Mouse (Mus musculus): ENCODE results near the gene Tnfsf18.

Gene Tnfsf18

GRCm38 (mm10) chr1:161494343-161494742 is at the start of gene Tnfsf18:
TSS of gene Tnfsf18 (plus strand) at chr1:161494655.
- no peak for DNase-seq (ENCODE audit: low spot score)

GRCm38 (mm10) chr1:161444858-161445257 is 49.6 kb upstream of the Tnfsf18 start:
- DNase-seq (ENCODE audit: low spot score) = no peak

DNA sequence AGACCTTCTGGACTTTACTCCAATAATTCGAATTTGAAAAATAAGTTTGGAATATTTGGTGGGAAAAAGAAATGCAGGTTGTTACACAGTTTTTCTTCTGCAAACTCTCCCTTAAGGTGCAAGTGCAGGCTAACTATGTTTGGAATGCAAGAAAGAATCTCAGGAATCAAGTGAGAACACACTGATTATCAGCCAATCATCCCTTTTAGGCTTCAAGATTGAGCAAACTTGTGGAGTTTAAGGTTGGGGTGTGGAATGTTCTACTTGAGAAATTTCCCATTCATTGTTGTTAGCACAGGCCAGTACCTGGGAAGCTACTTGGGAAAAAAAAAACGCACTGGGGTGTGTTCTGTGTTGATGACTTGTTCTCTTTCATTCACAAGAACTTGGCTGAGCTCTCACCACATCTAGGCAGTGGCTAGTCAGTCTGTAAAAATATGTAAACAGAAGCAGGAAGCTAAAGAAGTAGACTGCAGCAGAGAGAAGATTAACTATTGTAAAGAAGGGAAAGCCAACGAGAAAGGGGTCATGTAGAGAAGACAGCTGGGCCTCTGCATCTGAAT is 42.7 kb upstream of the Tnfsf18 start:
- no peak for DNase-seq (ENCODE audit: low spot score)

DNA sequence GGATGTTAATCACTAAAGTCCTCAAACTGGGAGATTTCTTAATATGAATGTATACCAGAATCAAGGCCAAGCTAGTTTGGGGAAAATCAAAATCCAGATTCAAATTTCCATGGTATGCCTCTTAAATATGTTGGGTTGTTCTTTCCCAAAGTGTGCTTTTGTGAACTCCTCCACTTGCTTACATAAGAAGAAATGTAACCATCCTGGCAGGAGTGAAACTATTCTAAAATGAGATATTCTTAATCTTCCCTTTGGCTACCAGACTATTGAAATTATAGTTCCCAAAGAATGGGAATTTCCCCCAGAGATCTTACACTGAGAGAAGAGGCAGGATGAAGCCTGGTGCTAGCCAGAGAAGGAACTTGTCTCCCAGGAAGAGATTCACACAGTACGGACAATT is 42.2 kb upstream of the Tnfsf18 start:
- DNase-seq (ENCODE audit: low spot score) = no peak

DNA sequence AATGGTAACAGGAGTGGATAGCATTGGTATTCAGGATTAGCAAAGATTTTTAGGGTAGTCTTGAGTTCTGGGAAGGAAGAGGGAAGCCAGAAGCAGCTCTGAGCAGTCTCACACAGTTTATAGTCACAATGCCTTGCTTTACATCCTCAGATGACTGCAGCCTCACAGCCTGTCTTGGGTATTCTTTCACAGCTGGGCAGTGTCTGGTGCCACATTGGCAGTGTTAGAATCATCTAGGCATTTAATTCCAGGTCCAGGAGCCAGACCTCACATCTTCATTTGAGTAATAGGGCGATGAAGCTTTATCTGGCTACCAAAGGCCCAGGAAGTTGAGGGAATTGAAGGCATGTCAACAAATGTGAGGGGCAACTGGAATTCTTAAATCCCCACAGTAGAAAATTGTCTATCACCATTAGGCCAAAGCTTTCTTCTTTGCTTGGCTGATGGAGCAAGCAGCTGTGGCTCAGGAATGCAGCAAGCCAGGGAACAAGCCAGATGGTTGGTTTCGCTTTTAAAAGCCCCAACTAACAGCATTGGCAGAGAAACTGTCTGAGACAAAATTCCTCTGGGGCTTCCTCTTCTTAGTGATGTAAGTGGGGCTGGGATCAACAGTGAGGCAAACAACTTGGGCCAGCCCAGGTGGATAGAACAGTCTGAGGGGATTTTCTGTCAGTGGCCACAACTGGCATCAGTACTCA is 30.9 kb upstream of the Tnfsf18 start:
- no peak for DNase-seq (ENCODE audit: low spot score)

DNA sequence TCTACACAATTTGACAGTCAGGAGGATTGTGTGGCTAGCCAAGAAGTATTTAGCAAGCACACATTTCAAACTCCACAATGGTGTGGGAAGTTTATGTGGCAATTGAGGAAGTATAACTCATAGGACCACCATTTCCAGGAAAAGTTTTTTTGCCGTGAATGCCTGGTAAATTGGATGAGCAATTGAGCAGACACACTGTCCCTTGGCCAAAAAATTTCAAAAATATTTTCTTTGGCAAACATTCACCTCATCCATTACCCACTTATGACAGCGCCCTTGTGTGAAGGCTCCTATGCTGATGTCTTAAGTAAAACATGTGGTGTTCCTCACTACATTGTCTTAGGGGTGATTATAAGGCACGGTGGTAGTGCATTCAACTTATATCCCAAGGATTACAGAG is 17.2 kb upstream of the Tnfsf18 start:
- no peak for DNase-seq (ENCODE audit: low spot score)

DNA sequence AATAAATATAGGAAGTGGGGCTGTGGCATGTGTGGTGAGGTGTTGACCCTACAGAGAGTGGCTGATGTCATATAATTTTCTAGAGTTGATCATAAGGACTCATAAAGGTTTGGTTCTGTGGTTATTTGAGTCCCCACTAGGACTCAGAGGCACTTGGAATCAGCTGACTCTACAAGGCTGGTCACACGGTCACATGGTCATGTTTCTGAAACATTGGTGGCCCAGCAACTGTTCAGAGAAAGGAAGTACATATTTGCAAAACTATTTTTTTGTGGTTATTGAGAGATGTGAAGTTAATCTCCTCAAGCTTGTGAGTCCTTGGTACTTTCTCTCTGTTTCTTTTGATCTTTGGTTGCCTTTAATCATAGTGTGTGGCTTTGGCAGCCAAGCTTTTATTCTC is 14.6 kb upstream of the Tnfsf18 start:
- DNase-seq (ENCODE audit: low spot score) = no peak

- DNase-seq (ENCODE audit: low spot score) = no peak
Observed at GRCm38 (mm10) chr1:161482211-161482610, 12.2 kb upstream of the Tnfsf18 start.

- DNase-seq (ENCODE audit: low spot score) = no peak
Observed at GRCm38 (mm10) chr1:161487069-161487468, 7.4 kb upstream of the Tnfsf18 start.

GRCm38 (mm10) chr1:161491766-161492165 is 2.7 kb upstream of the Tnfsf18 start:
- no peak for DNase-seq (ENCODE audit: low spot score)

- DNase-seq (ENCODE audit: low spot score) = no peak
Observed at GRCm38 (mm10) chr1:161496866-161497645, 2.6 kb downstream of the Tnfsf18 start.

DNA sequence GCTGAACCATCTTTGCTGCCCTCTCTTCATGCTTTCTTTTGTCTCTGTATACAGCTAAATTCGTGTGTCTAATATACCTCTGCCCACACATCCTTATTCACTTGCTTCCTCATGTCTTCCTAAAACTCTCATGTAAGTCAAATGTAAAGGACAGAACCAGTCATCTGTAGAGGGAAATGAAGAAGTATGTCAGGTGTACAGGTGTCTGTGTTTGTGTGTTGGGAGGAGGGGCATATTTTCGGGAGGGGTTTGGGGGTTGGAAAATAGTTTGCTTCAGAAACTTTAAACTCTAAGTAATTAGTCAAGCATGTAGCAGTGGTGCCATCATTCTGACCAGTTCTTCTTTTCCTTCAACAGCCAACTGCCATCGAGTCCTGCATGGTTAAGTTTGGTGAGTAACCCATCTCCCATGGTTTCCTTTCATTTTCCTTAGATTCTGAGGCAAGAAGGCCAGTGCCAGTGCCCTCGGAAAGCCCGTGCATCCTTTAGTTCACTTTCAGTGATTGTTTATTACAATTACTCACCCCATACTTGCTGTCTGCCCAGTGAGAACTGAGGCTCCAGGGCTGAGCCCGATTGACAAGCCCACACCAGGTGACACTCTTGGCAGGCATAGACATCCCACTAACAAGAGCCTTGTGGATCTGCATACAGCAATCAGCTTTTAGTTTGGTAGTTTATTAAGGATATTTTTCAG is 5.8 kb downstream of the Tnfsf18 start:
- peak; percentile 18 for DNase-seq (ENCODE audit: low spot score)

GRCm38 (mm10) chr1:161500811-161501146 is 6.3 kb downstream of the Tnfsf18 start:
- no peak for DNase-seq (ENCODE audit: low spot score)

- no peak for DNase-seq (ENCODE audit: low spot score)
Observed at GRCm38 (mm10) chr1:161506317-161506716, 11.9 kb downstream of the Tnfsf18 start.

- no peak for DNase-seq (ENCODE audit: low spot score)
Observed at GRCm38 (mm10) chr1:161507623-161508047, 13.2 kb downstream of the Tnfsf18 start.

- no peak for DNase-seq (ENCODE audit: low spot score)
Observed at GRCm38 (mm10) chr1:161517355-161517754, 22.9 kb downstream of the Tnfsf18 start.

DNA sequence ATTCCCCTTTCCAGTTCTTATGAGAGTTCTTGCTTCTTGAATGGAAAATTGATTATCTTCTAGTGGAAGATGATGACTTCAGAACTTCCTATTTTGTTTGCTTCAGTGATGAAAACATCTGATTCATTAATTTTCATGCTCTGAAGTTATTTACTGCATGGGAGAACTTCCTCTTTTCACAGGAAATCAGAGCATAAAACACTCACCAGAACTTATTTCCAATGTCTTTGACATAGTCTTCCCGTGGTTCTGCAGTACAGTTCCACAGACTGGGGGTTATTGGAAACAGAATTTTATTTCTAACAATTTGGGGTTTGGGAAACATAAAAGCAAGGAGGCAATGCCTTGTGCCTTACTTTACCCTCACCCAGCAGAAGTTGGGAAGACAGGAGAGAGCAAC is 25.8 kb downstream of the Tnfsf18 start:
- no peak for DNase-seq (ENCODE audit: low spot score)

DNA sequence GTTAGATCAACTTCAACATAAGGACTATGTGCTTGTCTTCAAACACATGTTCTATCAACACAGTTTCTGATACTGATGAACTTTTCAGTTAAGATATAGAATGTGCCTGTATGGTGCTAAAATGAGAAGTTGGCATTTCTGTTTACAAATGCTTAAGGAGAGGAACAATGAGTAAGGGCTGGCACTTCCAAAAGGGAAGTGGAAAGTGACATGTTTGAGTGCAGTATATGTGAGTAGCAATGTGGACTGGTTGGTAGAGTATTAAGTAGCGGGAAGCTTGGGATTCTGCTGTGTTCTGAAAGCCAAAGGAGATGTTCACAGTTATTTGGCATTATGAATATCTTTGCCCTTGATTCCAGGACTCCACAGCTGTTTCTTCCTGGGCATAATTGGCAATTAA is 33.7 kb downstream of the Tnfsf18 start:
- DNase-seq (ENCODE audit: low spot score) = no peak

DNA sequence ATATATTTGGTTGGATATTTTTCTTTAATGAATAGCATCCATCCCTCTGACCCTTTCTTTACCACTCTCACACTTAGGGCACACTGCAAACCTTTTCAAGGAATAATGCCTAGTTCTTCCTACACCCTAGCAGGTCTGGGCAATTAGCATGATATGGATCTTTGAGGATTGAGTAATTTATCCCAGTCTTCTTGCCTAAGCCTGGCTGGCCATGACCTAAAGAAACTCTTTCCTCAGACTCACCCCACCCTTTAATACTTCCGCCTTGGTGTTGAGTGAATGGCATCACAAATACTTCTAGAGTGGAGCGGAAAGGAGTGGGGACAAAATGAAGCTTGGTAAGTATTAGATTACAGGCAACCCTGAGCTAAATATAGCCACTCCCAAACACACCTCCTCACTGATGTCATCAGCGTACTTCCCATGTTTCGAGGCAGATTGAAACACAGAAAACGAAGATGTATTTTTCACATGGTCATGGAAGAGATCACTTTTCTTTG is 56.2 kb downstream of the Tnfsf18 start:
- no peak for DNase-seq (ENCODE audit: low spot score)

DNA sequence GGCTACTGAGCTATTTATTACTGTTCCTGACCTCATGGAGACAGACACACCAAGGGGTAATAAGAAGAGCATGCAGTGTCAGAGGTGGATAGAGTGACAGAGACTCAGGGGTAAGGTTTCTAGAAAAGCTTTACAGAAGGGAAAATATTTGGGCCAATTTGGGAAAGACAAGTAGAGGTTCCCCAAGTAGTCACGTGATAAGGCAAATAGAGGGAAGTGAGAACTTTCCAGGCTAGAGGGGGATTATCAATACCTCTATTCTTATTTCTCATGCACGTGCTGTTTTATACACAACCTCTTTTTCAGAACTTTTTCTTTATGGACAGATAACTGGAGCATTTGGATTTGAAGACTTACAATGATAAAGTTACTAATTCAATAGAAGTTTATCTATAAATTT is 57.6 kb downstream of the Tnfsf18 start:
- no peak for DNase-seq (ENCODE audit: low spot score)

Data from spleen, adult 12 weeks (tissue).